ENCODE assay signal across 9 mouse cellular contexts in genomic region chr3:152757464-152758393, GRCm38 (mm10). TPM values are rescaled to one million over a fixed set of nuclear protein-coding genes. Genes with fewer than 3 reads are reported as not detected.
A peak's percentile ranks its signal among the peaks of the same experiment; 100 is the strongest.
DNase-seq lines count a peak whose midpoint lies in the region; ATAC-seq lines count a peak whose summit lies in the region.
"Had no signal": no experiment of that assay in that cellular context is flagged by ENCODE, and none has a peak within 500 bp of the region (broad histone marks: within the 10 kb centered on the region; RNA-seq: fewer than 3 reads in every experiment).

No protein-coding gene starts in this region.

- no peak overlapping the region for H3K4me2 ChIP-seq in limb, embryonic 13.5 days (replicated peaks)
- no peak overlapping the region for H3K4me2 ChIP-seq in stomach, embryonic 16.5 days (ENCODE audit: low read depth, low read length)

- H3K4me3 ChIP-seq in limb, embryonic 13.5 days = no peak overlapping the region
- H3K4me3 ChIP-seq in stomach, embryonic 16.5 days (replicated peaks; ENCODE audit: low read length) = no peak overlapping the region

- H3K36me3 ChIP-seq in limb, embryonic 13.5 days = peaks cover under 1% of the 10 kb centered on the region
- no peaks in the 10 kb centered on the region for H3K36me3 ChIP-seq in stomach, embryonic 16.5 days (ENCODE audit: control insufficient read depth, insufficient read depth, low read length)

- peak; percentile 26 for DNase-seq in embryo, embryonic 10.5 days (ENCODE audit: low spot score)
- DNase-seq in embryo, embryonic 9.5 days (ENCODE audit: extremely low spot score) = no peak
- peak; percentile 29 to 53 for DNase-seq in spleen, postnatal 10 days (ENCODE audit: low spot score in 2 of 2)
- DNase-seq in spleen, adult 18-20 months = no peak
- DNase-seq in cerebellum, postnatal 14 days = no peak
- no peak for DNase-seq in thymus, postnatal 10 days (ENCODE audit: low spot score in 2 of 2)
- DNase-seq: kidney, postnatal 10 days had no signal

- WGBS in limb, embryonic 13.5 days = 68% methylated on average over 12 of the region's 12 CpGs
- WGBS in stomach, embryonic 16.5 days = 75% methylated on average over 12 of the region's 12 CpGs

- H3K9me3 ChIP-seq in limb, embryonic 13.5 days = no peaks in the 10 kb centered on the region
- H3K9me3 ChIP-seq in stomach, embryonic 16.5 days (replicated peaks; ENCODE audit: control insufficient read depth, low read length) = no peaks in the 10 kb centered on the region

- H3K9ac ChIP-seq in limb, embryonic 13.5 days = no peak overlapping the region
- no peak overlapping the region for H3K9ac ChIP-seq in stomach, embryonic 16.5 days (ENCODE audit: low read length)

- H3K4me1 ChIP-seq in limb, embryonic 13.5 days = peaks cover 27% of the 10 kb centered on the region
- H3K4me1 ChIP-seq in stomach, embryonic 16.5 days (ENCODE audit: control insufficient read depth, insufficient read depth, low read length) = 0 out of 2 replicates have a peak, but pooled peaks cover 2% of the 10 kb centered on the region

- H3K27ac ChIP-seq in limb, embryonic 13.5 days = no peak overlapping the region
- H3K27ac ChIP-seq in stomach, embryonic 16.5 days (ENCODE audit: low read length) = no peak overlapping the region

- no peaks in the 10 kb centered on the region for H3K27me3 ChIP-seq in limb, embryonic 13.5 days
- H3K27me3 ChIP-seq in stomach, embryonic 16.5 days (ENCODE audit: control insufficient read depth, insufficient read depth, low read length) = no peaks in the 10 kb centered on the region

- ATAC-seq in limb, embryonic 13.5 days (ENCODE audit: low FRiP score, low read depth) = peak; percentile 25; the same call in 1 of the 2 replicates
- ATAC-seq in stomach, embryonic 16.5 days (ENCODE audit: insufficient read depth, low FRiP score) = peak; percentile 73

RNA-seq across cellular contexts. Expression of gene Pigk, which starts 43.8 kb away (rescaled TPM):
- polyA plus RNA-seq in limb, embryonic 13.5 days (2015; fragmentation: Nextera tagmentation; extraction: Ambion mirVana) = 52.9 and 53.3 TPM in 2 replicates
- polyA plus RNA-seq in stomach, embryonic 16.5 days (2015; fragmentation: Nextera tagmentation; extraction: Ambion mirVana) = 39.0 and 47.0 TPM in 2 replicates

Comparison
In these comparisons a context has a peak if more than half of its experiments do, and no peak if none do; other contexts are left out.
1. DNase-seq: peak in embryo, embryonic 10.5 days (single experiment) and spleen, postnatal 10 days (2 of 2); none in embryo, embryonic 9.5 days (single experiment), spleen, adult 18-20 months (0 of 2), cerebellum, postnatal 14 days (0 of 2) and thymus, postnatal 10 days (0 of 2).